Mouse (Mus musculus) liver, embryonic 13.5 days (tissue): ENCODE measurements at regions not wholly inside any gene's neighbourhood (a gene's known extent, or its start where the extent isn't known, plus 50 kb on each side); places are given as distances from the start of the nearest gene placed in this dataset.
A peak's percentile ranks its signal among the peaks of the same experiment; 100 is the strongest.

Source experiments
- ATAC-seq: fragments of 200-750 bp; cut with Nextera tagmentation; 2 replicates; pipeline ENCODE4 v1.8.0; 2017; ENCODE audit warnings: low read depth, mild to moderate bottlenecking, moderate number of reproducible peaks, moderate library complexity
- DNase-seq: peaks from one replicate; pipeline ENCODE4 v3.0.0; 2022
- H3K27ac ChIP-seq: fragments of 300-500 bp; sonication (generic); 2 replicates; pipeline ENCODE4 v1.5.1; 2015; ENCODE audit warnings: moderate library complexity, mild to moderate bottlenecking, inconsistent platforms
- H3K27me3 ChIP-seq: fragments of 300-500 bp; sonication (generic); 2 replicates; pipeline ENCODE4 v1.6.1; 2015; ENCODE audit warnings: mild to moderate bottlenecking, inconsistent platforms
- H3K36me3 ChIP-seq: fragments of 300-500 bp; sonication (generic); 2 replicates; pipeline ENCODE4 v1.6.1; 2015; ENCODE audit warnings: mild to moderate bottlenecking, inconsistent platforms
- H3K4me1 ChIP-seq: fragments of 300-500 bp; sonication (generic); replicated peaks from 2 replicates; pipeline ENCODE4 v1.6.1; 2015; ENCODE audit warnings: inconsistent platforms
- H3K4me2 ChIP-seq: fragments of 300-500 bp; sonication (generic); 2 replicates; pipeline ENCODE4 v1.6.1; 2015; ENCODE audit warnings: inconsistent platforms, mild to moderate bottlenecking, moderate library complexity
- H3K4me3 ChIP-seq: fragments of 300-500 bp; sonication (generic); replicated peaks from 2 replicates; pipeline ENCODE4 v1.5.1; 2015; ENCODE audit warnings: mild to moderate bottlenecking, inconsistent platforms
- H3K9ac ChIP-seq: fragments of 300-500 bp; sonication (generic); 2 replicates; pipeline ENCODE4 v1.6.1; 2015; ENCODE audit warnings: mild to moderate bottlenecking, inconsistent platforms
- H3K9me3 ChIP-seq: fragments of 300-500 bp; sonication (generic); replicated peaks from 2 replicates; pipeline ENCODE4 v1.6.1; 2016; ENCODE audit warnings: inconsistent platforms
- WGBS: fragments of 180-500 bp; shearing (Covaris S2); methylation state at CpG from one replicate; pipeline ENCODE4 v1.1.7; 2015; ENCODE audit not compliant: insufficient replicate concordance; 5-methylcytosine and 5-hydroxymethylcytosine counted together

GRCm38 (mm10) chr16:8951156-8951899 lies 121.4 kb downstream of the 1810013L24Rik start:
- H3K27me3 ChIP-seq = no peaks in the 10 kb centered on the region
- no peak overlapping the region for H3K9ac ChIP-seq
- no peaks in the 10 kb centered on the region for H3K9me3 ChIP-seq
- no peak overlapping the region for H3K4me3 ChIP-seq
- H3K4me1 ChIP-seq = no peaks in the 10 kb centered on the region
- ATAC-seq = no peak
- WGBS = 64% methylated on average over 6 of the region's 6 CpGs
- H3K27ac ChIP-seq = no peak overlapping the region
- H3K36me3 ChIP-seq = no peaks in the 10 kb centered on the region
- no peak overlapping the region for H3K4me2 ChIP-seq
- no peak for DNase-seq

GRCm38 (mm10) chr16:8961739-8962138 lies 131.8 kb downstream of the 1810013L24Rik start:
- Histone ChIP-seq H3K4me3 (no peak overlapping the region), H3K27ac (no peak overlapping the region), H3K9me3 (no peaks in the 10 kb centered on the region), H3K36me3 (no peaks in the 10 kb centered on the region), H3K27me3 (no peaks in the 10 kb centered on the region), H3K9ac (no peak overlapping the region), H3K4me2 (no peak overlapping the region), H3K4me1 (no peaks in the 10 kb centered on the region)
- WGBS = 70% methylated on average over 10 of the region's 10 CpGs
- DNase-seq = no peak
- no peak for ATAC-seq

GRCm38 (mm10) chr16:8993521-8994250 lies 163.8 kb downstream of the 1810013L24Rik start:
- no peak for DNase-seq
- H3K27me3 ChIP-seq = no peaks in the 10 kb centered on the region
- H3K4me3 ChIP-seq = no peak overlapping the region
- H3K9me3 ChIP-seq = no peaks in the 10 kb centered on the region
- H3K9ac ChIP-seq = no peak overlapping the region
- no peak overlapping the region for H3K4me2 ChIP-seq
- H3K4me1 ChIP-seq = no peaks in the 10 kb centered on the region
- no peak for ATAC-seq
- no peak overlapping the region for H3K27ac ChIP-seq
- no peaks in the 10 kb centered on the region for H3K36me3 ChIP-seq
- 63% methylated on average over 7 of the region's 7 CpGs for WGBS

- no peak overlapping the region for H3K27ac ChIP-seq
- no peak overlapping the region for H3K9ac ChIP-seq
- WGBS = 69% methylated on average over 1 of the region's 1 CpGs
- H3K36me3 ChIP-seq = no peaks in the 10 kb centered on the region
- H3K4me2 ChIP-seq = no peak overlapping the region
- H3K27me3 ChIP-seq = no peaks in the 10 kb centered on the region
- DNase-seq (no peak), ATAC-seq (no peak)
- no peaks in the 10 kb centered on the region for H3K4me1 ChIP-seq
- H3K9me3 ChIP-seq = no peaks in the 10 kb centered on the region
- H3K4me3 ChIP-seq = no peak overlapping the region
Measured at GRCm38 (mm10) chr16:8994521-8994920, 164.6 kb downstream of the 1810013L24Rik start.

- no peaks in the 10 kb centered on the region for H3K36me3 ChIP-seq
- DNase-seq = no peak
- H3K4me3 ChIP-seq = no peak overlapping the region
- no peaks in the 10 kb centered on the region for H3K27me3 ChIP-seq
- ATAC-seq = no peak
- WGBS = 59% methylated on average over 5 of the region's 5 CpGs
- H3K9me3 ChIP-seq = no peaks in the 10 kb centered on the region
- H3K9ac ChIP-seq = no peak overlapping the region
- H3K4me1 ChIP-seq = no peaks in the 10 kb centered on the region
- H3K4me2 ChIP-seq = no peak overlapping the region
- no peak overlapping the region for H3K27ac ChIP-seq
Measured at GRCm38 (mm10) chr16:8997250-8997649, 167.3 kb downstream of the 1810013L24Rik start.

- ATAC-seq = no peak
- whole genome bisulfite sequencing = 25% methylated on average over 6 of the region's 6 CpGs
- DNase-seq = no peak
Measured at GRCm38 (mm10) chr16:9004012-9004411, 174.1 kb downstream of the 1810013L24Rik start.

GRCm38 (mm10) chr16:9005933-9006332 lies 176.0 kb downstream of the 1810013L24Rik start:
- WGBS = 15% methylated on average over 5 of the region's 5 CpGs
- ATAC-seq = no peak
- no peak for DNase-seq
- Histone ChIP-seq H3K9me3 (no peaks in the 10 kb centered on the region), H3K4me2 (no peak overlapping the region), H3K27ac (no peak overlapping the region), H3K4me3 (no peak overlapping the region), H3K4me1 (no peaks in the 10 kb centered on the region), H3K9ac (no peak overlapping the region), H3K27me3 (no peaks in the 10 kb centered on the region), H3K36me3 (no peaks in the 10 kb centered on the region)

More at GRCm38 (mm10) chr16:9004012-9004411, 174.1 kb downstream of the 1810013L24Rik start:
- Histone ChIP-seq H3K4me3 (no peak overlapping the region), H3K4me1 (no peaks in the 10 kb centered on the region), H3K4me2 (no peak overlapping the region), H3K27ac (no peak overlapping the region), H3K9ac (no peak overlapping the region), H3K27me3 (no peaks in the 10 kb centered on the region), H3K36me3 (no peaks in the 10 kb centered on the region), H3K9me3 (no peaks in the 10 kb centered on the region)

- H3K27ac ChIP-seq = no peak overlapping the region
- 0 out of 2 replicates have a peak, but pooled peaks have one; percentile 41 for ATAC-seq
Measured at GRCm38 (mm10) chr16:9009361-9010083, 179.6 kb downstream of the 1810013L24Rik start.

GRCm38 (mm10) chr16:9011077-9011476 lies 181.2 kb downstream of the 1810013L24Rik start:
- no peaks in the 10 kb centered on the region for H3K27me3 ChIP-seq
- DNase-seq (no peak), ATAC-seq (no peak)
- no peak overlapping the region for H3K27ac ChIP-seq
- no peak overlapping the region for H3K4me2 ChIP-seq
- no peaks in the 10 kb centered on the region for H3K4me1 ChIP-seq
- no peak overlapping the region for H3K4me3 ChIP-seq
- H3K9me3 ChIP-seq = no peaks in the 10 kb centered on the region
- 26% methylated on average over 1 of the region's 1 CpGs for WGBS
- H3K9ac ChIP-seq = no peak overlapping the region
- no peaks in the 10 kb centered on the region for H3K36me3 ChIP-seq

More at GRCm38 (mm10) chr16:9009361-9010083, 179.6 kb downstream of the 1810013L24Rik start:
- H3K9ac ChIP-seq = no peak overlapping the region
- H3K4me1 ChIP-seq = no peaks in the 10 kb centered on the region
- no peaks in the 10 kb centered on the region for H3K9me3 ChIP-seq
- no peaks in the 10 kb centered on the region for H3K27me3 ChIP-seq
- H3K36me3 ChIP-seq = no peaks in the 10 kb centered on the region
- H3K4me2 ChIP-seq = no peak overlapping the region
- 16% methylated on average over 19 of the region's 19 CpGs for WGBS
- H3K4me3 ChIP-seq = no peak overlapping the region
- DNase-seq = peak; percentile 35

GRCm38 (mm10) chr16:9011691-9012090 lies 181.8 kb downstream of the 1810013L24Rik start:
- no peak for DNase-seq
- H3K4me2 ChIP-seq = no peak overlapping the region
- H3K4me1 ChIP-seq = no peaks in the 10 kb centered on the region
- ATAC-seq = no peak
- H3K36me3 ChIP-seq = no peaks in the 10 kb centered on the region
- H3K27ac ChIP-seq = no peak overlapping the region
- no peak overlapping the region for H3K9ac ChIP-seq
- H3K27me3 ChIP-seq = no peaks in the 10 kb centered on the region
- H3K9me3 ChIP-seq = no peaks in the 10 kb centered on the region
- WGBS = 45% methylated on average over 4 of the region's 4 CpGs
- no peak overlapping the region for H3K4me3 ChIP-seq

- WGBS = 61% methylated on average over 13 of the region's 13 CpGs
- Histone ChIP-seq H3K4me3 (no peak overlapping the region), H3K9me3 (no peaks in the 10 kb centered on the region), H3K36me3 (no peaks in the 10 kb centered on the region), H3K27me3 (no peaks in the 10 kb centered on the region), H3K4me2 (no peak overlapping the region), H3K27ac (no peak overlapping the region), H3K9ac (no peak overlapping the region), H3K4me1 (no peaks in the 10 kb centered on the region)
- DNase-seq = no peak
- ATAC-seq = no peak
Measured at GRCm38 (mm10) chr16:9016040-9016761, 186.3 kb downstream of the 1810013L24Rik start.
